Mouse (Mus musculus) CH12.LX (cell line): Measurements from ENCODE around the gene App. TPM values are rescaled to one million over a fixed set of nuclear protein-coding genes. Genes with fewer than 3 reads are reported as not detected.

Experiments used
- DNase-seq: peaks from one replicate; pipeline ENCODE4 v3.0.0-alpha.2; 2013; ENCODE audit errors: extremely low read depth
- H3K27ac ChIP-seq: 2 replicates; pipeline ENCODE4 v1.5.1; 2012; ENCODE audit warnings: low read depth, mild to moderate bottlenecking, control low read depth, moderate library complexity; ENCODE audit not compliant: insufficient read depth
- H3K27me3 ChIP-seq: replicated peaks from 2 replicates; pipeline ENCODE3; 2012; ENCODE audit warnings: inconsistent platforms
- H3K36me3 ChIP-seq, 2 experiments: replicated peaks in 1 of 2; 2 replicates each; pipeline versions ENCODE3 to v1.6.1; 2012; ENCODE audit warnings: inconsistent platforms in 1 of 2, low read length in 1 of 2, mild to moderate bottlenecking in 1 of 2, mixed read lengths in 1 of 2, moderate library complexity in 1 of 2; ENCODE audit not compliant: control insufficient read depth in 1 of 2, insufficient read depth in 1 of 2
- H3K4me1 ChIP-seq, 2 experiments: 2 replicates each; pipeline ENCODE4 v1.6.1; 2012; ENCODE audit warnings: inconsistent platforms in 1 of 2, moderate library complexity in 1 of 2; ENCODE audit not compliant: insufficient read depth in 2 of 2, control insufficient read depth in 1 of 2
- H3K4me2 ChIP-seq: 2 replicates; pipeline ENCODE4 v1.6.1; 2012; ENCODE audit warnings: low read depth, mild to moderate bottlenecking, control low read depth; ENCODE audit not compliant: poor library complexity, insufficient read depth, severe bottlenecking
- H3K4me3 ChIP-seq, 3 experiments: fragments of 150-350 bp in 1 of 3; sonication (generic) in 1 of 3; replicated peaks in 1 of 3; 2 replicates each; pipeline versions ENCODE3 to v1.5.1; 2011 to 2012; ENCODE audit warnings: low read depth in 2 of 3, low read length in 2 of 3, mild to moderate bottlenecking in 2 of 3, moderate library complexity in 2 of 3, control low read depth in 1 of 3, improper control_type of control experiment in 1 of 3, inconsistent platforms in 1 of 3, mixed read lengths in 1 of 3; ENCODE audit not compliant: poor library complexity in 1 of 3
- H3K79me2 ChIP-seq: replicated peaks from 2 replicates; pipeline ENCODE4 v1.6.1; 2012; ENCODE audit warnings: mild to moderate bottlenecking, moderate library complexity; ENCODE audit not compliant: control insufficient read depth, poor library complexity, insufficient read depth, severe bottlenecking; ENCODE audit errors: extremely low read depth
- H3K9ac ChIP-seq: 2 replicates; pipeline ENCODE4 v1.6.1; 2012; ENCODE audit warnings: low read depth, mild to moderate bottlenecking, control low read depth, moderate library complexity; ENCODE audit not compliant: insufficient read depth
- H3K9me3 ChIP-seq: replicated peaks from 2 replicates; pipeline ENCODE3; 2012; ENCODE audit warnings: low read length, inconsistent platforms, mixed read lengths
- CHD2 ChIP-seq: IDR thresholded peaks from 2 replicates; pipeline ENCODE4 v1.6.1; 2011; ENCODE audit warnings: low read length, improper control_type of control experiment
- CTCF ChIP-seq, 2 experiments: IDR thresholded peaks in 1 of 2; conservative IDR thresholded peaks in 1 of 2; 2 replicates each; pipeline ENCODE4 v1.5.1; 2011 to 2012; ENCODE audit warnings: low read depth in 2 of 2, low read length in 2 of 2, improper control_type of control experiment in 1 of 2, inconsistent platforms in 1 of 2, mild to moderate bottlenecking in 1 of 2, moderate library complexity in 1 of 2
- E2F4 ChIP-seq: IDR thresholded peaks from 2 replicates; pipeline ENCODE4 v1.6.1; 2011; ENCODE audit warnings: low read depth, low read length, improper control_type of control experiment; ENCODE audit not compliant: insufficient replicate concordance
- ELF1 ChIP-seq: IDR thresholded peaks from 2 replicates; pipeline ENCODE4 v1.6.1; 2014; ENCODE audit warnings: low read depth, mild to moderate bottlenecking, inconsistent platforms, low read length, improper control_type of control experiment
- ETS1 ChIP-seq: conservative IDR thresholded peaks from 2 replicates; pipeline ENCODE4 v1.6.1; 2012; ENCODE audit warnings: low read depth, mild to moderate bottlenecking, inconsistent platforms, low read length, improper control_type of control experiment, moderate library complexity
- GABPA ChIP-seq: IDR thresholded peaks from 2 replicates; pipeline ENCODE4 v1.6.1; 2012; ENCODE audit warnings: low read depth, low read length, improper control_type of control experiment, inconsistent platforms; ENCODE audit not compliant: insufficient replicate concordance
- HCFC1 ChIP-seq: IDR thresholded peaks from 2 replicates; pipeline ENCODE4 v1.6.1; 2012; ENCODE audit warnings: low read depth, mild to moderate bottlenecking, inconsistent platforms, low read length, improper control_type of control experiment
- JUND ChIP-seq: conservative IDR thresholded peaks from 2 replicates; pipeline ENCODE4 v1.6.1; 2011; ENCODE audit warnings: low read depth, low read length, improper control_type of control experiment
- MAX ChIP-seq: IDR thresholded peaks from 2 replicates; pipeline ENCODE4 v1.6.1; 2011; ENCODE audit warnings: low read length, improper control_type of control experiment
- MAZ ChIP-seq: IDR thresholded peaks from 2 replicates; pipeline ENCODE4 v1.6.1; 2012; ENCODE audit warnings: low read depth, mild to moderate bottlenecking, inconsistent platforms, low read length, improper control_type of control experiment, moderate library complexity
- MXI1 ChIP-seq: IDR thresholded peaks from 2 replicates; pipeline ENCODE4 v1.6.1; 2011; ENCODE audit warnings: mild to moderate bottlenecking, low read depth, low read length, improper control_type of control experiment
- NRF1 ChIP-seq: IDR thresholded peaks from 2 replicates; pipeline ENCODE4 v1.6.1; 2014; ENCODE audit warnings: low read depth, mild to moderate bottlenecking, inconsistent platforms, low read length, improper control_type of control experiment, moderate library complexity
- RAD21 ChIP-seq: IDR thresholded peaks from 2 replicates; pipeline ENCODE4 v1.6.1; 2011; ENCODE audit warnings: low read depth, mild to moderate bottlenecking, low read length, improper control_type of control experiment, moderate library complexity
- RCOR1 ChIP-seq: conservative IDR thresholded peaks from 2 replicates; pipeline ENCODE4 v1.6.1; 2012; ENCODE audit warnings: low read depth, mild to moderate bottlenecking, inconsistent platforms, low read length, improper control_type of control experiment
- SIN3A ChIP-seq: IDR thresholded peaks from 2 replicates; pipeline ENCODE4 v1.6.1; 2012; ENCODE audit warnings: low read length, improper control_type of control experiment, inconsistent platforms
- SMC3 ChIP-seq: IDR thresholded peaks from 2 replicates; pipeline ENCODE4 v1.6.1; 2011; ENCODE audit warnings: low read depth, low read length, improper control_type of control experiment
- TCF12 ChIP-seq: IDR thresholded peaks from 2 replicates; pipeline ENCODE4 v1.6.1; 2014; ENCODE audit warnings: low read depth, mild to moderate bottlenecking, inconsistent platforms, low read length, improper control_type of control experiment
- USF1 ChIP-seq: IDR thresholded peaks from 2 replicates; pipeline ENCODE4 v1.6.1; 2014; ENCODE audit warnings: low read depth, mild to moderate bottlenecking, inconsistent platforms, low read length, improper control_type of control experiment
- ZC3H11A ChIP-seq: IDR thresholded peaks from 2 replicates; pipeline ENCODE4 v1.6.1; 2012; ENCODE audit warnings: low read depth, mild to moderate bottlenecking, inconsistent platforms, low read length, improper control_type of control experiment
- ZMIZ1 ChIP-seq: IDR thresholded peaks from 2 replicates; pipeline ENCODE4 v1.6.1; 2012; ENCODE audit warnings: low read depth, mild to moderate bottlenecking, inconsistent platforms, low read length, improper control_type of control experiment
- dilution Hi-C: fragments of 300-500 bp; cut with MboI; formaldehyde crosslinking; loops from 2 replicates; pipeline ENCODE4 v1.14.3; 2020; ENCODE audit warnings: low sequenced_read_pairs; ENCODE audit not compliant: extremely low pct_unique_long_range_greater_than_20kb, extremely low pct_ligation_motif_present
- in situ Hi-C: fragments of 300-500 bp; cut with MboI; formaldehyde crosslinking; loops from 3 replicates; pipeline ENCODE4 v1.14.3; 2019; ENCODE audit warnings: low sequenced_read_pairs, low pct_ligation_motif_present, low pct_unique_long_range_greater_than_20kb, mixed read lengths
- polyA plus RNA-seq: library from polyadenylated mRNA; unstranded; fragments of >175 nt; gene quantifications from 2 replicates; pipeline ENCODE4 v1.2.1, GENCODE M21; 2012; ENCODE audit warnings: low read depth; ENCODE audit not compliant: insufficient read length
- total RNA-seq, 2 experiments: library from RNA; depleted of rRNA; stranded (reverse); fragments of 300-350 nt in 1 of 2; fragments of >200 nt in 1 of 2; gene quantifications; 2 replicates each; pipeline ENCODE4 v1.2.3; 2012 to 2014

App gene
- total and polyA plus RNA-seq, 3 experiments, result 31.1 to 99.2 (median 84.1) TPM

- Histone ChIP-seq H3K4me3 (no peak overlapping the region), H3K4me1 (peaks cover 3 to 42% of the 10 kb centered on the region in 2 experiments), H3K79me2 (no peaks in the 10 kb centered on the region), H3K9me3 (peaks cover 3% of the 10 kb centered on the region), H3K4me2 (no peak overlapping the region), H3K27me3 (no peaks in the 10 kb centered on the region), H3K27ac (no peak overlapping the region), H3K36me3 (peaks cover 15 to 36% of the 10 kb centered on the region in 2 experiments), H3K9ac (no peak overlapping the region)
- no peak for DNase-seq
- in situ Hi-C loops, result no loop called here
- TF ChIP-seq E2F4, result no peak
- no peak for TF ChIP-seq HCFC1
- no peak for TF ChIP-seq MXI1
- no peak for TF ChIP-seq ZC3H11A
- TF ChIP-seq SMC3, result no peak
- no peak for TF ChIP-seq CTCF (conservative IDR thresholded peaks at IDR 0.05 in 1 of 2, IDR thresholded peaks at IDR 0.05 in 1 of 2; ENCODE audit: low read depth in 2 of 2, low read length in 2 of 2)
- dilution Hi-C loops, result no loop called here
Observed at GRCm38 (mm10) chr16:85085902-85086301, 87.7 kb downstream of the App start.

- H3K27ac ChIP-seq, result no peak overlapping the region
- peaks cover 4 to 42% of the 10 kb centered on the region in 2 experiments for H3K4me1 ChIP-seq
- in situ Hi-C loops (no loop called here), dilution Hi-C loops (no loop called here)
- H3K4me2 ChIP-seq, result no peak overlapping the region
- peaks cover 26 to 44% of the 10 kb centered on the region in 2 experiments for H3K36me3 ChIP-seq
- H3K79me2 ChIP-seq, result no peaks in the 10 kb centered on the region
- TF ChIP-seq JUND (no peak), RAD21 (no peak), CHD2 (no peak), SIN3A (no peak), HCFC1 (no peak), ETS1 (no peak), TCF12 (no peak), SMC3 (no peak), NRF1 (no peak), CTCF (conservative IDR thresholded peaks at IDR 0.05 in 1 of 2, IDR thresholded peaks at IDR 0.05 in 1 of 2; ENCODE audit: low read depth in 2 of 2, low read length in 2 of 2) (no peak), ZMIZ1 (no peak), GABPA (no peak), USF1 (no peak), ZC3H11A (no peak), MAZ (no peak), RCOR1 (no peak), ELF1 (no peak), MAX (no peak)
- DNase-seq, result no peak
- peaks cover 3% of the 10 kb centered on the region for H3K9me3 ChIP-seq
- no peak overlapping the region for H3K4me3 ChIP-seq
- no peaks in the 10 kb centered on the region for H3K27me3 ChIP-seq
- no peak overlapping the region for H3K9ac ChIP-seq
Observed at GRCm38 (mm10) chr16:85084152-85084551, 89.4 kb downstream of the App start.
